Mouse (Mus musculus): ENCODE measurements around the gene Rbp1. TPM values are rescaled to one million over a fixed set of nuclear protein-coding genes. Genes with fewer than 3 reads are reported as not detected.

Gene Rbp1
- polyA plus RNA-seq, 1 experiment from 2014 or later: 77.1 TPM

Other genes with a start within 250 kb of the Rbp1 start
- 1.6 and 1.7 TPM in 2 replicates for gene Nmnat3, start 135.5 kb upstream of the Rbp1 start, polyA plus RNA-seq (2014; fragmentation: Nextera tagmentation; extraction: Ambion mirVana)
- gene Rbp2, start 63.2 kb downstream of the Rbp1 start, polyA plus RNA-seq (2014; fragmentation: Nextera tagmentation; extraction: Ambion mirVana): 0.67 and 1.8 TPM in 2 replicates
- gene Copb2, start 140.8 kb downstream of the Rbp1 start, polyA plus RNA-seq (2014; fragmentation: Nextera tagmentation; extraction: Ambion mirVana): 136 and 151 TPM in 2 replicates
- 49.8 and 52.4 TPM in 2 replicates for gene Mrps22, start 178.7 kb downstream of the Rbp1 start, polyA plus RNA-seq (2014; fragmentation: Nextera tagmentation; extraction: Ambion mirVana)